Mouse (Mus musculus) hindbrain, postnatal 0 days (tissue): ENCODE measurements at regions not wholly inside any gene's neighbourhood (a gene's known extent, or its start where the extent isn't known, plus 50 kb on each side); places are given as distances from the start of the nearest gene placed in this dataset.

Experiments
- ATAC-seq: fragments of 200-750 bp; cut with Nextera tagmentation; 2 replicates; pipeline ENCODE4 v1.8.0; 2017; ENCODE audit warnings: mild to moderate bottlenecking, moderate TSS enrichment, moderate library complexity
- DNase-seq: peaks from one replicate; pipeline ENCODE4 v3.0.0-alpha.2; 2015; ENCODE audit warnings: low spot score
- H3K27ac ChIP-seq: fragments of 300-500 bp; sonication (generic); 2 replicates; pipeline ENCODE4 v1.5.1; 2014; ENCODE audit warnings: mild to moderate bottlenecking
- H3K27me3 ChIP-seq: fragments of 300-500 bp; sonication (generic); 2 replicates; pipeline ENCODE4 v1.6.1; 2014; ENCODE audit warnings: low read length, mixed read lengths; ENCODE audit not compliant: insufficient read depth
- H3K36me3 ChIP-seq: fragments of 300-500 bp; sonication (generic); 2 replicates; pipeline ENCODE4 v1.6.1; 2014; ENCODE audit warnings: low read length, mixed read lengths; ENCODE audit not compliant: insufficient read depth
- H3K4me1 ChIP-seq: fragments of 300-500 bp; sonication (generic); 2 replicates; pipeline ENCODE4 v1.6.1; 2014; ENCODE audit warnings: antibody characterized with exemption, low read length, mixed read lengths; ENCODE audit not compliant: insufficient read depth
- H3K4me2 ChIP-seq: fragments of 300-500 bp; sonication (generic); 2 replicates; pipeline ENCODE4 v1.6.1; 2014; ENCODE audit warnings: low read depth, mild to moderate bottlenecking, low read length, moderate library complexity, mixed read lengths
- H3K4me3 ChIP-seq: fragments of 300-500 bp; sonication (generic); 2 replicates; pipeline ENCODE4 v1.5.1; 2014; ENCODE audit warnings: low read length
- H3K9ac ChIP-seq: fragments of 300-500 bp; sonication (generic); replicated peaks from 2 replicates; pipeline ENCODE4 v1.6.1; 2014; ENCODE audit warnings: mild to moderate bottlenecking, low read length, moderate library complexity, mixed read lengths
- H3K9me3 ChIP-seq: fragments of 300-500 bp; sonication (generic); 2 replicates; pipeline ENCODE4 v1.6.1; 2016; ENCODE audit warnings: low read length, mixed read lengths
- CTCF ChIP-seq: IDR thresholded peaks from 2 replicates; pipeline ENCODE4 v1.5.1; 2016; ENCODE audit warnings: antibody characterized with exemption, control low read depth, low read depth
- WGBS: fragments of 180-500 bp; shearing (Covaris S2); extraction: QIAGEN DNeasy Blood & Tissue Kit; methylation state at CpG from one replicate; pipeline ENCODE4 v1.1.7; 2014; 5-methylcytosine and 5-hydroxymethylcytosine counted together

DNA sequence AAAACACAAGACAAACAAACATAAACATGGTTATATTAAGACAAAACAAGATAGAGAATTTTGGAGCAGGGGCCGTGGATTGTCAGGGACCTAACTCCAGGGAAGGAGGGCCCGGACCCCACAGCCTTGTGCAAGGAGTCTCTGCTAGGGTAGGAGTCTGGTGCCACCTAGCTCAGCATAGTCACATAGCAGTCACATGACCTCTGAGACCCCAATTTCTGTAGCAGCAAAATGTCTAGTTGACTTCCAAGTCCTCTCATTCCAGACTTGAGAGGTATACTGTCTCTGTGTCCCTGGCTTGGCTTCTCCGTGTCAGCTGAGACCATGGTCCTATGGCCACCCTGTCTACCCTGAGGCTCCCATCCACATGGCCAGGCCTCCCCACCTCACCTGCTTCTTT is 86.0 kb downstream of the Kcnh2 start:
- ATAC-seq (no peak), DNase-seq (no peak)
- no peaks in the 10 kb centered on the region for H3K27me3 ChIP-seq
- TF ChIP-seq CTCF, result no peak
- no peak overlapping the region for H3K4me2 ChIP-seq
- H3K27ac ChIP-seq, result no peak overlapping the region
- no peaks in the 10 kb centered on the region for H3K4me1 ChIP-seq
- 86% methylated on average over 3 of the region's 3 CpGs for WGBS
- no peaks in the 10 kb centered on the region for H3K9me3 ChIP-seq
- H3K36me3 ChIP-seq, result no peaks in the 10 kb centered on the region
- H3K9ac ChIP-seq, result no peak overlapping the region
- no peak overlapping the region for H3K4me3 ChIP-seq

DNA sequence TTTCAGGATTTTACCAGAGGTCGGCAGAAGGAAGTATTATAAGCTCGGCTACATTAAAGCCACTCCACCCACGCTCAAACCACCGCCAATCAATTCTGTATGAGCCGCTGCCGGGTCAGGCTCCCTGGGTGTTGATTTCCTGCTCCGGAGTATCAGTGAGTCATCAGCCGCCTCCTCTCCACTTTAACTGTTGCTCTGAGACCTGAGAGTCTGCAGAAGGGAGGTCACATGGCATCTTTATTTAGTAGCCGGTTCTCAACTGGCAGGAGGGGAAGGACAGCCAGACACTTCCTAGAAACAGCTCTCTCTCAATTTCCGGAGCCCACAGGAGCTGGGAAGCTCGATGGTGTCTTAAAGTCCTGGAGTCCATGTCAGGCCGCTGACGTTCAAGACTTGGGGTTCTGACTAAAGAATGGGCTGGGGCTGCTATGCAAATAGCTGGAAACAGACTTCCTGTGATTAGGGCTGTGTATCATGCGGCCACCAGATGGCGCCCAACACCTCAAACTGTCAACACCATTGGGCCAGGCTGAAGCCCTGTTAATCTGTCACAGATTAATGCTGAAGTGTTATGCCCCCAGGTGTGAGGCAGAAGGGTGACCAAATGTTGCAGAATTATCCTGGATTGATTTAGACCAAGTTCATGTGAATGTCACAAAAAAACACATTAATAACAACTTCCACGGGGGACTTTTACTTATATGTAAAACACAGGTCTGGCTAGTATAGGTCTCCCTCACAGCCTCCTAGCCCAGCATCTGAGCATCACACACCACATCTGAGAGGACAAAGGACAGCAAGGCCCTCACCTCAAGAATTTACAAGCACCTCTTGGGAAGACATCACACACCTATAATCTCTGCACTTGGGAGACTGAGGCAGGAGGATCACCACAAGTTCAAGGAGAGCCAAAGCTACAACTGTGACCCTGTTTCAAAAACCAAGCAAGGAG is 84.8 kb downstream of the Kcnh2 start:
- Histone ChIP-seq H3K4me2 (peak overlapping the region; percentile 48), H3K4me3 (0 out of 2 replicates have a peak overlapping the region, but pooled peaks have one; percentile 6), H3K9me3 (no peaks in the 10 kb centered on the region), H3K4me1 (no peaks in the 10 kb centered on the region), H3K27ac (peak overlapping the region; percentile 41; the same call in 1 of the 2 replicates), H3K9ac (no peak overlapping the region), H3K27me3 (no peaks in the 10 kb centered on the region), H3K36me3 (no peaks in the 10 kb centered on the region)
- peak; percentile 87 for ATAC-seq
- TF ChIP-seq CTCF, result peak; percentile 96
- peak; percentile 92 for DNase-seq
- 15% methylated on average over 16 of the region's 16 CpGs for WGBS
